Mouse (Mus musculus) stomach, embryonic 15.5 days (tissue): ENCODE measurements around the gene Timm17b. TPM values are rescaled to one million over a fixed set of nuclear protein-coding genes. Genes with fewer than 3 reads are reported as not detected.

Experiments
- ATAC-seq: fragments of 200-750 bp; cut with Nextera tagmentation; 2 replicates; pipeline ENCODE4 v1.8.0; 2017; ENCODE audit warnings: low read depth, moderate number of reproducible peaks, moderate TSS enrichment; ENCODE audit not compliant: insufficient read depth, low FRiP score
- H3K27ac ChIP-seq: fragments of 300-500 bp; sonication (generic); 2 replicates; pipeline ENCODE4 v1.5.1; 2015; ENCODE audit warnings: mild to moderate bottlenecking, inconsistent platforms
- H3K27me3 ChIP-seq: fragments of 300-500 bp; sonication (generic); replicated peaks from 2 replicates; pipeline ENCODE4 v1.6.1; 2015; ENCODE audit warnings: inconsistent platforms
- H3K36me3 ChIP-seq: fragments of 300-500 bp; sonication (generic); 2 replicates; pipeline ENCODE4 v1.6.1; 2015; ENCODE audit warnings: inconsistent platforms
- H3K4me1 ChIP-seq: fragments of 300-500 bp; sonication (generic); 2 replicates; pipeline ENCODE4 v1.6.1; 2015; ENCODE audit warnings: inconsistent platforms
- H3K4me2 ChIP-seq: fragments of 300-500 bp; sonication (generic); 2 replicates; pipeline ENCODE4 v1.6.1; 2015; ENCODE audit warnings: mild to moderate bottlenecking, inconsistent platforms
- H3K4me3 ChIP-seq: fragments of 300-500 bp; sonication (generic); replicated peaks from 2 replicates; pipeline ENCODE4 v1.5.1; 2015; ENCODE audit warnings: inconsistent platforms
- H3K9ac ChIP-seq: fragments of 300-500 bp; sonication (generic); 2 replicates; pipeline ENCODE4 v1.6.1; 2015; ENCODE audit warnings: inconsistent platforms
- H3K9me3 ChIP-seq: fragments of 300-500 bp; sonication (generic); 2 replicates; pipeline ENCODE4 v1.6.1; 2016; ENCODE audit warnings: inconsistent platforms
- WGBS: fragments of 180-500 bp; shearing (Covaris S2); methylation state at CpG from one replicate; pipeline ENCODE4 v1.1.7; 2015; 5-methylcytosine and 5-hydroxymethylcytosine counted together
- polyA plus RNA-seq: library from polyadenylated mRNA; unstranded; fragments of >200 nt; fragmentation: Nextera tagmentation; extraction: Ambion mirVana; gene quantifications from 2 replicates; pipeline ENCODE4 v1.2.1, GENCODE M21; 2015

Gene Timm17b
- polyA plus RNA-seq, 1 experiment from 2014 or later, result 141 TPM

DNA sequence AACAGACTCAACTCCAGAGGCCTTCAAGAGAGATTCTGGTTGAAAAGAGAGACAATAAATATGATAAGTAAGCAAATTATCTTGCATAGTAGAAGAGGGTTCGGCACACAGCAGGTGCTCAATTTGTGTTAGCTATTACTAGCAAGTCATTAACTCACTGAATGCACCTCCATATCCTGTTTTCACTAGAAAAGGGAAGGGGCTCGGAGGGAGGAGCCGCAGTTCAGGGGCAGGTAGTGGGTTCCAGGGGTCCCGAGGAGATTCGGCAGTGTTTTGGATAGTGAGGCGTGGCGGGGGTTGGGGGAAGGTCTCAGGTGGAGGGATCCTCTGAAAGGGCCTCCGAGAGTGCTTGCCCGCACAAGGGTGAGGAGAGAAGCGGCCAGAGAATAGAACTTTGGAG lies 28.0 kb downstream of the Timm17b start:
- no peak overlapping the region for H3K9ac ChIP-seq
- no peak for ATAC-seq
- H3K27ac ChIP-seq, result no peak overlapping the region
- no peaks in the 10 kb centered on the region for H3K36me3 ChIP-seq
- H3K4me1 ChIP-seq, result 0 out of 2 replicates have a peak, but pooled peaks cover 3% of the 10 kb centered on the region
- no peak overlapping the region for H3K4me3 ChIP-seq
- H3K27me3 ChIP-seq, result peaks cover 25% of the 10 kb centered on the region
- H3K4me2 ChIP-seq, result no peak overlapping the region
- H3K9me3 ChIP-seq, result no peaks in the 10 kb centered on the region
- 22% methylated on average over 10 of the region's 10 CpGs for WGBS

DNA sequence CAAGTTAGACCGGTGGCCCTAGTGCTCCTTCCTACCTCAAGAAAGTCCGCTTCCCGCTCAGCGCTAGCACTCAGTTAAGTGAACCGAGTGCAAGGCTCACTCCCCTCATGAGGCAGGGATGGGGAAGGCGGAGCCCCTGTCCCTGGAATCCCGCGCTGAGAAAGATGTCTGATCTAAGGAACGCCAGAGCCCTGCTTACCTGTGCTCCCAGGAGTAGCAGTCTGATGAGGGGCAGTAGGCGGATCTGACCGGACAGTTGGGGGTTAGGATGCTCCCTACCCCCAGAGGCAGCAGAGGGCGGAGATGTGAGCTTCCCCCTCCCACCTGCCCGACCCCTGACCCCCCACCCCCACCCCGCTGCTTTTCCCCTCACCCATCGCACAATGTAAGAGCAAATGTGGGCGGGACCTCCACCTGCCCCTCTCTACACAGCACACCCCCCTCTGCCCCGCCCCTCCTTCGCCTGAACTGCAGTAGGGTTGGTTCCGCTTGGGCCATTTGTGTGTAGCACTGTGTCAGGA lies 29.2 kb downstream of the Timm17b start, which contains the start of gene Eras:
Gene Eras, minus strand, starts transcription at position 338 of the 521 bp plus-strand sequence.
- Histone ChIP-seq H3K27ac (no peak within 1 kb of the TSS), H3K36me3 (no peaks in the 10 kb centered on the region), H3K9me3 (no peaks in the 10 kb centered on the region), H3K4me3 (no peak within 1 kb of the TSS), H3K9ac (no peak within 1 kb of the TSS), H3K4me2 (no peak within 1 kb of the TSS), H3K27me3 (0 out of 2 replicates have a peak, but pooled peaks cover 13% of the 10 kb centered on the region), H3K4me1 (no peaks in the 10 kb centered on the region)
- 15% methylated on average over 19 of the region's 19 CpGs for WGBS
- no peak for ATAC-seq

DNA sequence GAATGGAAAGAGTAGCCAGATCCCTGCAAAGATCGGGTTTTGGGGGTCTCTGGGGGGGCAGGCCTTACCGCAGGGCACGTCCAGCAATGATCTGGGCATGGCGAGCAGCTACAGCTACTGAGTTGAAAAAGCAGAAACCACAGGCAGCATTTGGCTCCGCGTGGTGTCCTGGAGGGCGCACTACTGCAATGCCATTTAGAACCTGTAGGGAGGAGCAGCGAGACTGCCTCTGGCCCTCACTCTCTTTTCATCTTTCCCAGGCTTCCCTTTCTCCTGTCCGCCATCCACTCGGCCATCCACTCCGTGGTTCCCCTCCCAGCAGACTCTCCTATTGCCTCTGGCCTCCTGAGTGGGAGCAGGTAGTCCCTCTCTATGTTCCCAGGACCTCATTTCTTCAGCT lies 37.7 kb downstream of the Timm17b start:
- no peak for ATAC-seq
- H3K4me1 ChIP-seq, result no peaks in the 10 kb centered on the region
- WGBS, result 52% methylated on average over 11 of the region's 11 CpGs
- no peaks in the 10 kb centered on the region for H3K27me3 ChIP-seq
- no peak overlapping the region for H3K4me3 ChIP-seq
- no peak overlapping the region for H3K4me2 ChIP-seq
- no peaks in the 10 kb centered on the region for H3K9me3 ChIP-seq
- H3K36me3 ChIP-seq, result no peaks in the 10 kb centered on the region
- no peak overlapping the region for H3K27ac ChIP-seq
- H3K9ac ChIP-seq, result no peak overlapping the region

DNA sequence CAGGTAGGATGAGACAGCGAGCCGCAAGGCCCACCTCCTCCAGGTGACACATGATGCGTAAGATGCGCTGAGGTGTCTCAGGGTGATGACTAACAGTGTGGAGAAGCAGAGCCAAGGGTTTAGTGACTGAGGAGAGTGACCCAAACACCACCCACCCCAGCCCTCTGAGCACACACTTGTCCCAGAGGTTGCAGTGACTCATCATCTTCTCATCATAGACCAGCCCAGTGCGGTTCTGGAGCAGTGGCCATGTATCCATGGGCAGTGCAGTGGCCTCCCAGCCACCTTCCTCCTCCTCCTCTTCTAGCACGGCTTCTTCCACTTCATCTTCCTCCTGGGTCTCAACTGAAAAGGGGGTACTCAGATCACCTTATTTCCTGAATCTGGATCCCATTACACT lies 38.5 kb downstream of the Timm17b start:
- Histone ChIP-seq H3K27me3 (no peaks in the 10 kb centered on the region), H3K9ac (no peak overlapping the region), H3K4me1 (no peaks in the 10 kb centered on the region), H3K27ac (no peak overlapping the region), H3K36me3 (no peaks in the 10 kb centered on the region), H3K4me3 (no peak overlapping the region), H3K9me3 (no peaks in the 10 kb centered on the region), H3K4me2 (no peak overlapping the region)
- no peak for ATAC-seq
- WGBS, result 91% methylated on average over 6 of the region's 6 CpGs

DNA sequence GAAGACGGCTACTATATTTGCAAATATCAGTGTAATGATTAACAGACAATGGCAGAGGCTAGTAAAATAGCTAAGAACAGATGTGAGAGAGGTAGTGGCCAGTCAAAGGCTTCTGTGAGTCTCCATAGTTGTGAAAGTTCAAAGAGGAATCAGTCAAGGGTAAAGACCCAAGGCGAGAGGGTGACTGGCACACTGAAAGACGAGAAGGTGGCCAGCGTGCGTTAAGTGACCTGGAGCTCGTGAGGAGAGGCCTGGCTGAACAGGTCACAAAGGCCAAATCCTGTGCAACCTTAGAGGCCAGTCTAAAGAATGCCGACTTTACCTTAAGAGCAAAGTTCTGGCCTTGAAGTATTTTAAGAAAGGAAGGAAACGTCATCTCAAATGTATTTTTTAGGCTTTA lies 46.5 kb downstream of the Timm17b start:
- Histone ChIP-seq H3K9ac (no peak overlapping the region), H3K4me3 (no peak overlapping the region), H3K9me3 (no peaks in the 10 kb centered on the region), H3K27ac (no peak overlapping the region), H3K36me3 (no peaks in the 10 kb centered on the region), H3K4me1 (no peaks in the 10 kb centered on the region), H3K4me2 (no peak overlapping the region), H3K27me3 (no peaks in the 10 kb centered on the region)
- no peak for ATAC-seq
- 70% methylated on average over 8 of the region's 8 CpGs for WGBS

DNA sequence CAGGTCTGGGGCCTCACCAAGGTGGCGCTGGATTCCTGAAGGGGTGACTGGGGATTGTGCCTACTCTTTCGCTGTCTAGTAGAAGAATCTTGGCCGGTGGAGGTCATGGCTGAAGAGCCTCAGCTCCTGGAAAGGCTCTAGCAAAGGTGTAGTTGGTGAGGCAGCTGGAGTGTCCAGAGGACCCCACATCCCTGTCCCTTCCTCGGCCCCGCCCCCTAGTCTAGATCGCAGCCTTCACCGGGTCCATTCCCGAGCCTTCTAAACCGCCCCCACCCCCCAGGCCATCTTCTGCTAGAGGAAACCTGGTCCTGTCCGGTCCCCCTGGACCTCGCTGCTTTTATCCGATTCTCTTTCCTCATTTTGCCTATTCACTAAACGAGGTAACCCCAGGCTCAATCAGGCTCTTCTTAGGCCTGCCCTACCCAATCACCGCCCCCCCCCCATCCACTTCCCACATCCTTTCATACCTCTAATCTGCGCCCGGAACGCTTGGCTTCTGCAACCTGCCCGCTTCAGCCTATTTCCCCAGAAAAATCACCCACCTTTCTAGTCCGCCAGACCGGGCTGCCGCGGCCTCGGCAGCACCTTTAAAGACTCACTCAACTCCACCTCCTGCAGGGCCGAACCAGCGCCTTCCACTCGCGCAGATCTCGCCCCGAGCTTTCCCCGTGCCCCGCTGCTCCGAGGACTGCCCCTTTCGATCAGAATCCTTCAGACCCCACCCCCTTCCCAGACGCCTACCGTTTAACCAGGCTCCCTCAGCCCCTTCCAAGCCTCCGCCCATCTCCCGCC lies 48.1 kb downstream of the Timm17b start, which contains the start of gene Hdac6:
Gene Hdac6, minus strand, starts transcription at position 782 of the 792 bp plus-strand sequence.
- H3K9me3 ChIP-seq, result no peaks in the 10 kb centered on the region
- H3K9ac ChIP-seq, result peak within 1 kb of the TSS; percentile 16; the same call in 1 of the 2 replicates
- H3K27ac ChIP-seq, result no peak within 1 kb of the TSS; the same call in 1 of the 2 replicates
- H3K36me3 ChIP-seq, result no peaks in the 10 kb centered on the region
- H3K4me2 ChIP-seq, result peak within 1 kb of the TSS; percentile 52
- H3K27me3 ChIP-seq, result no peaks in the 10 kb centered on the region
- 20% methylated on average over 36 of the region's 37 CpGs for WGBS
- no peaks in the 10 kb centered on the region for H3K4me1 ChIP-seq
- no peak for ATAC-seq
- H3K4me3 ChIP-seq, result peak within 1 kb of the TSS; percentile 51

DNA sequence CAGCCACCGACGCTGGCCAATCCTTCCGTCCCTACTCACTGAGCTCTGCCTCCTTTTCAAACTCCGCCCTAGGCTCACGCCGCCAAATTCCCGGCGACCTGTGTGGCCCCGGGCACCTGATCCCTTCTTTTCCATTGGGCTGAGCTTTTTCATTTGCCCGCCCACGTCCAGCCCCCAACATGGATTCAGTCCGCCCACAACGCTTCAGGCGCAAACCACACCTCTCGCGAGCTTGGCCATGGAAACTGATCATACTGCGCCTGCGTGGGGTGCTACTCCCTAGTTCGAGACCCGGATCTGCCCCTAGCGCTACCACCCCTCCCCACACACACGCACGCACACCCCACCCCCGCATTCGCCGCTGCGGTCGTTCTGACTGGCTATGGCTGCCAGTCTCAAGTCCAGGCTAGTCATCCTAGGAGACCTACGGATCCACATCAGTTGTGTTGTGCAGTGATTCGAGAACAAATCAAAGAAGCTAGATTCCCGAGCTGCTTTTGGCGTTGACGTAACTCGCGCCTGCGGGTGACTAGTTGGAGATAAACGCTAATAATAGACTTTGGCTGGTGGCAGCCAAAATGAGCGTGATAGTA lies 48.8 kb downstream of the Timm17b start:
- WGBS, result 21% methylated on average over 38 of the region's 38 CpGs
- H3K27ac ChIP-seq, result no peak overlapping the region
- peak; percentile 99 for ATAC-seq
- no peaks in the 10 kb centered on the region for H3K27me3 ChIP-seq
- peak overlapping the region; percentile 4; the same call in 1 of the 2 replicates for H3K9ac ChIP-seq
- H3K4me1 ChIP-seq, result no peaks in the 10 kb centered on the region
- no peaks in the 10 kb centered on the region for H3K36me3 ChIP-seq
- H3K4me3 ChIP-seq, result peak overlapping the region; percentile 51
- no peaks in the 10 kb centered on the region for H3K9me3 ChIP-seq
- H3K4me2 ChIP-seq, result peak overlapping the region; percentile 50

DNA sequence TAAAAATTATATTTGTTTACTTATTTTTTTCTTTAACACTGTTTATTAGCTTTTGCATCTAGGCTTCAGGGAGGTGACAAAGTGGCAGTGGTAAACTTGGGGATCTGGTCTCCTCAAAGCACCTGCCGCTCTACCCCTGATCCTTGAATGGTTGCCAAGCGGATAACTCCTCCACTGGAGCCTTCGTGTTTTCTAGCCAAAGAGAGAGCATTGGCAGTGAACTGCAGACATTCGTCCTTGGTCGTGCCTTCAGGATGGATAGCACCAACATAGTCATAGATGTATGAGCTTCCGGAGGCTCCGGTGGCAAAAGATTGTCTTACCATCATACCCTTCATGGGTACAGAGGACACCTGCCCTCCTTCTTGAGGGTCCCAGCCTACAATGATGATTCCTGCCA lies 50.9 kb downstream of the Timm17b start:
- H3K36me3 ChIP-seq, result no peaks in the 10 kb centered on the region
- H3K9ac ChIP-seq, result no peak overlapping the region
- no peak overlapping the region for H3K4me3 ChIP-seq
- H3K4me2 ChIP-seq, result no peak overlapping the region
- no peaks in the 10 kb centered on the region for H3K9me3 ChIP-seq
- no peaks in the 10 kb centered on the region for H3K4me1 ChIP-seq
- 94% methylated on average over 7 of the region's 7 CpGs for WGBS
- H3K27ac ChIP-seq, result no peak overlapping the region
- H3K27me3 ChIP-seq, result no peaks in the 10 kb centered on the region
- no peak for ATAC-seq

Other genes starting within 250 kb of the Timm17b start
- gene Prickle3, start 242.1 kb upstream of the Timm17b start, polyA plus RNA-seq, result 10.7 and 10.8 TPM in 2 replicates
- gene Plp2, start 228.0 kb upstream of the Timm17b start, polyA plus RNA-seq, result 223 and 255 TPM in 2 replicates
- gene Magix, start 218.1 kb upstream of the Timm17b start, polyA plus RNA-seq, result 0.54 and 0.74 TPM in 2 replicates
- gene Gpkow, start 202.2 kb upstream of the Timm17b start, polyA plus RNA-seq, result 33.0 and 34.9 TPM in 2 replicates
- 32.0 and 32.5 TPM in 2 replicates for gene Wdr45, start 185.0 kb upstream of the Timm17b start, polyA plus RNA-seq
- 1.5 TPM in 1 of 2 replicates, not detected in the other for gene Gm45208, start 177.1 kb upstream of the Timm17b start, polyA plus RNA-seq
- 58.3 and 60.9 TPM in 2 replicates for gene Praf2, start 170.9 kb upstream of the Timm17b start, polyA plus RNA-seq
- 16.0 and 22.2 TPM in 2 replicates for gene Ccdc120, start 148.5 kb upstream of the Timm17b start, polyA plus RNA-seq
- gene Tfe3, start 136.8 kb upstream of the Timm17b start, polyA plus RNA-seq, result 26.2 and 29.9 TPM in 2 replicates
- gene Gripap1, start 109.6 kb upstream of the Timm17b start, polyA plus RNA-seq, result 38.9 and 42.4 TPM in 2 replicates
- 1.4 and 1.5 TPM in 2 replicates for gene Kcnd1, start 77.1 kb upstream of the Timm17b start, polyA plus RNA-seq
- 44.3 and 44.7 TPM in 2 replicates for gene Otud5, start 58.0 kb upstream of the Timm17b start, polyA plus RNA-seq
- 10.3 and 15.9 TPM in 2 replicates for gene Pim2, start 21.1 kb upstream of the Timm17b start, polyA plus RNA-seq
- gene Slc35a2, start 15.3 kb upstream of the Timm17b start, polyA plus RNA-seq, result 39.0 and 39.4 TPM in 2 replicates
- 110 and 111 TPM in 2 replicates for gene Pqbp1, start 88 bp upstream of the Timm17b start, polyA plus RNA-seq
- not detected in 2 replicates for gene Gm10491, start 8.5 kb downstream of the Timm17b start, polyA plus RNA-seq
- gene Gm10490, start 10.2 kb downstream of the Timm17b start, polyA plus RNA-seq, result not detected in 2 replicates
- gene Pcsk1n, start 20.5 kb downstream of the Timm17b start, polyA plus RNA-seq, result 13.0 and 13.2 TPM in 2 replicates
- gene Eras, start 29.2 kb downstream of the Timm17b start, polyA plus RNA-seq, result not detected in 2 replicates
- gene Hdac6, start 48.5 kb downstream of the Timm17b start, polyA plus RNA-seq, result 19.9 and 22.4 TPM in 2 replicates
- 4.2 and 9.7 TPM in 2 replicates for gene Gata1, start 78.7 kb downstream of the Timm17b start, polyA plus RNA-seq
- gene Glod5, start 119.1 kb downstream of the Timm17b start, polyA plus RNA-seq, result 1.2 and 1.3 TPM in 2 replicates
- 46.3 and 47.4 TPM in 2 replicates for gene Suv39h1, start 175.4 kb downstream of the Timm17b start, polyA plus RNA-seq
- gene Was, start 191.1 kb downstream of the Timm17b start, polyA plus RNA-seq, result 0.48 and 1.2 TPM in 2 replicates
- gene Wdr13, start 233.5 kb downstream of the Timm17b start, polyA plus RNA-seq, result 24.1 and 27.3 TPM in 2 replicates
- 421 and 436 TPM in 2 replicates for gene Rbm3, start 246.5 kb downstream of the Timm17b start, polyA plus RNA-seq